ENCODE assay signal across 34 mouse cellular contexts in genomic region chr16:26146853-26147252, GRCm38 (mm10).
"Had no signal": no experiment of that assay in that cellular context is flagged by ENCODE, and none has a peak within 500 bp of the region (broad histone marks: within the 10 kb centered on the region; RNA-seq: fewer than 3 reads in every experiment).

No protein-coding gene starts in this region.

- H3K9me3 ChIP-seq: heart, embryonic 10.5 days; heart, embryonic 12.5 days; heart, embryonic 13.5 days; heart, embryonic 15.5 days; hindbrain, embryonic 10.5 days; hindbrain, embryonic 12.5 days; hindbrain, embryonic 13.5 days; hindbrain, embryonic 15.5 days; intestine, embryonic 15.5 days; kidney, embryonic 15.5 days had no signal

- H3K27ac ChIP-seq: heart, embryonic 10.5 days; heart, embryonic 13.5 days; heart, embryonic 15.5 days; hindbrain, embryonic 10.5 days; hindbrain, embryonic 12.5 days; hindbrain, embryonic 13.5 days; hindbrain, embryonic 14.5 days; hindbrain, embryonic 15.5 days; hindbrain, postnatal 0 days; intestine, embryonic 15.5 days; kidney, embryonic 15.5 days; kidney, postnatal 0 days; layer of hippocampus, adult 2 months had no signal

- H3K4me1 ChIP-seq: heart, embryonic 10.5 days; heart, embryonic 12.5 days; heart, embryonic 13.5 days; heart, embryonic 15.5 days; hindbrain, embryonic 10.5 days; hindbrain, embryonic 12.5 days; hindbrain, embryonic 13.5 days; hindbrain, embryonic 15.5 days; intestine, embryonic 15.5 days; kidney, embryonic 15.5 days had no signal

- H3K27me3 ChIP-seq: heart, embryonic 12.5 days; heart, embryonic 13.5 days; heart, embryonic 15.5 days; hindbrain, embryonic 12.5 days; hindbrain, embryonic 13.5 days; hindbrain, embryonic 15.5 days; intestine, embryonic 15.5 days; kidney, embryonic 15.5 days had no signal

- ATAC-seq: hindbrain, embryonic 16.5 days; hindbrain, postnatal 0 days; inflammation-experienced regulatory T-cells, adult 6 months; intestine, embryonic 15.5 days; intestine, embryonic 16.5 days; intestine, postnatal 0 days had no signal

- H3K4me3 ChIP-seq: heart, embryonic 10.5 days; heart, embryonic 12.5 days; heart, embryonic 13.5 days; heart, embryonic 15.5 days; hindbrain, embryonic 10.5 days; hindbrain, embryonic 12.5 days; hindbrain, embryonic 13.5 days; hindbrain, embryonic 15.5 days; intestine, embryonic 15.5 days; kidney, embryonic 15.5 days; layer of hippocampus, adult 2 months had no signal

- H3K36me3 ChIP-seq: heart, embryonic 10.5 days; heart, embryonic 12.5 days; heart, embryonic 13.5 days; heart, embryonic 15.5 days; hindbrain, embryonic 10.5 days; hindbrain, embryonic 12.5 days; hindbrain, embryonic 13.5 days; hindbrain, embryonic 15.5 days; intestine, embryonic 15.5 days; kidney, embryonic 15.5 days had no signal

- DNase-seq: heart, postnatal 10 days; heart, postnatal 14 days; heart, postnatal 36 days; heart, postnatal 4 days; kidney, adult 11 months; kidney, adult 2 months; kidney, adult 8-10 months; kidney, adult 9 months; kidney, postnatal 10 days; kidney, postnatal 14 days; kidney, postnatal 25 days; kidney, postnatal 36 days; kidney, postnatal 4 days; layer of hippocampus, adult 9-11 months; layer of hippocampus, postnatal 36 days had no signal

- H3K4me2 ChIP-seq: heart, embryonic 11.5 days; heart, embryonic 12.5 days; heart, embryonic 13.5 days; heart, embryonic 15.5 days; hindbrain, embryonic 12.5 days; hindbrain, embryonic 13.5 days; hindbrain, embryonic 14.5 days; hindbrain, embryonic 15.5 days; intestine, embryonic 15.5 days; kidney, embryonic 15.5 days had no signal

- H3K9ac ChIP-seq: heart, embryonic 12.5 days; heart, embryonic 13.5 days; heart, embryonic 15.5 days; hindbrain, embryonic 12.5 days; hindbrain, embryonic 13.5 days; hindbrain, embryonic 14.5 days; hindbrain, embryonic 15.5 days; intestine, embryonic 15.5 days; kidney, embryonic 15.5 days had no signal
